Mouse (Mus musculus): ENCODE results near the gene Mettl25. TPM values are rescaled to one million over a fixed set of nuclear protein-coding genes. Genes with fewer than 3 reads are reported as not detected.

The Mettl25 gene
- polyA plus RNA-seq, 1 experiment from 2014 or later, result 13.1 TPM

- H3K9me3 ChIP-seq, result no peaks in the 10 kb centered on the region
- no peak overlapping the region for H3K4me3 ChIP-seq
- peaks cover 18% of the 10 kb centered on the region for H3K36me3 ChIP-seq (replicated peaks)
- no peaks in the 10 kb centered on the region for H3K27me3 ChIP-seq (replicated peaks; ENCODE audit: low read depth, poor library complexity, severe bottlenecking)
- no peak for DNase-seq (ENCODE audit: low spot score)
- H3K4me1 ChIP-seq, result no peaks in the 10 kb centered on the region
- H3K27ac ChIP-seq (replicated peaks), result no peak overlapping the region
- 87% methylated on average over 15 of the region's 15 CpGs for WGBS
Observed at GRCm38 (mm10) chr10:105793776-105794552, 47.2 kb downstream of the Mettl25 start.

DNA sequence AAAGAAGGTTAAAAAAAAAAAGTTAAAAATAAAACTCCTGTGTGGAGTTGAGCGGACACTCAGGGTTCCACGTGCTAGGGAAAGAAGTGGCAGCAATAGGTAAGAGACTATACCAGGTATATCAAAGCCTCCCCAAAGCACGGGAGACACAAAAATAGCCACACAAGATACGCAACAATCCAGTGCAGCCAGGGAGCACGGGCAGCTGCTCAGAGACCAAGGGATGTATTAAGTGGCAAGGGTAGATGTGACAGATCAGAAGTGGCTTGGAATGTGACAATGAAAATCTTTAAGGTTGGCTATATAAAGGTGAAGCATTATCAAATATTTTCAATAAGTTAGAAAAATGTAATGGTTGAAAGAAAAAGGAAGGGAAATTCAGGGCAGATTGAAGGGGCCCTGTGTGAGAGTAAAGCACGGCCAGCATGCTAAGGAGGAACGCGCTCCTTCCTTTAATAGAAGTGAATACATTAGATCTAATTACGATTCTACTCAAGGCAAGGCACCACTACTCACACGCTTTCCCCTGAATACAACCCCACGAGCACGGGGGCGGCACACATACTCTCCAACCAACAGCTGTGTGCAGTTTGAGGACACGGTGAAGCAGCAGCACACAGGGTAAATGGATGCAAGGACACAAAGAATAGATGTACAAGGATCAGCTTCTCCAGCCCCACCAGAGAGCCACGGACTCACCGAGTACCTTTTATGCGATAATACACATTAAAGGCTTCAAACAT, 52.3 kb downstream of the Mettl25 start:
- Histone ChIP-seq H3K4me3 (no peak overlapping the region), H3K4me1 (no peaks in the 10 kb centered on the region), H3K9me3 (no peaks in the 10 kb centered on the region), H3K27ac (replicated peaks) (no peak overlapping the region), H3K36me3 (replicated peaks) (0 out of 2 replicates have a peak, but pooled peaks cover 7% of the 10 kb centered on the region), H3K27me3 (replicated peaks; ENCODE audit: low read depth, poor library complexity, severe bottlenecking) (no peaks in the 10 kb centered on the region)
- DNase-seq (ENCODE audit: low spot score), result no peak
- WGBS, result 93% methylated on average over 17 of the region's 17 CpGs

DNA sequence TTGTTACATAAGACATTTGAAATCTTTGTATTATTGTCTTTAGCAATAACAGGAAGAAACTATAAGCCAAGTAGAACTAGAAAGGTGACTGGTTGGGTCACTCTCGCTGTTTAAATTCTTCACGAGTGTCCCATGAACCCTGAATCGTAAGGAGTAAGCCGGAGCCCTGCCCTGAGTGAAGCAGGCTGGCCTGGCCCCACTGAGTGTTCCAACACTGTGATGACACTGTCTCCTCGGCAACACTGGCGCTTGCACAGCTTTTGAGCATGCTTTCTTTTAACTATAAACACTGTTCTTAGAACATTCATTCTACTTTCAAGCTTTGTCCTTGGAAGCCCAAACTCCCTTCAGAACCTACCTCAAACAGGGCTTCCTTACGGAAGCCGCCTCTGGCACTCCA, 57.4 kb downstream of the Mettl25 start:
- DNase-seq (ENCODE audit: low spot score), result no peak

DNA sequence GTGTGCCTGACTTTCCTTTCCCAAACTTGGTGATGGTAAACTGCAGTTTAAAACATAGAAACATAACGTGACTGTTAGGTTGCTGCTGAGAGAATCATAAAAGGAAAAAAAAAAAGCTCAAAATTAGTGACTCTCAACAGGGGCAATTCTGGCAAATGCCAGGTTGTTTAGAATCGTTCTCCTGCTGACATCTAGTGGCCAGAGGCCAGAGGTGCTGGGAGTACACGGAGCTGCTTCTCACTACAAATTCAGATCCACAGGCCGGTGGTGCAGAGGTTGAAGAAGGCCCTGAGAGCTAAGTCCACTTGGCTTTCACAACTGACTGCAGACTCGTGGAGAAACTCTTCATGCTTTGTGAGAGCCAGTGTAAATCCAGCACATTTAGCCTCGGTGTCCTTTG, 66.8 kb downstream of the Mettl25 start:
- peak; percentile 69 for DNase-seq (ENCODE audit: low spot score)
- H3K4me1 ChIP-seq, result no peaks in the 10 kb centered on the region
- no peaks in the 10 kb centered on the region for H3K27me3 ChIP-seq (replicated peaks; ENCODE audit: low read depth, poor library complexity, severe bottlenecking)
- H3K9me3 ChIP-seq, result no peaks in the 10 kb centered on the region
- H3K4me3 ChIP-seq, result no peak overlapping the region
- H3K36me3 ChIP-seq (replicated peaks), result no peaks in the 10 kb centered on the region
- WGBS, result 19% methylated on average over 6 of the region's 6 CpGs
- H3K27ac ChIP-seq (replicated peaks), result no peak overlapping the region

More for the DNA sequence above, 57.4 kb downstream of the Mettl25 start:
- Histone ChIP-seq H3K4me1 (no peaks in the 10 kb centered on the region), H3K36me3 (replicated peaks) (no peaks in the 10 kb centered on the region), H3K27ac (replicated peaks) (no peak overlapping the region), H3K27me3 (replicated peaks; ENCODE audit: low read depth, poor library complexity, severe bottlenecking) (no peaks in the 10 kb centered on the region), H3K4me3 (no peak overlapping the region), H3K9me3 (no peaks in the 10 kb centered on the region)
- WGBS, result 92% methylated on average over 8 of the region's 8 CpGs

DNA sequence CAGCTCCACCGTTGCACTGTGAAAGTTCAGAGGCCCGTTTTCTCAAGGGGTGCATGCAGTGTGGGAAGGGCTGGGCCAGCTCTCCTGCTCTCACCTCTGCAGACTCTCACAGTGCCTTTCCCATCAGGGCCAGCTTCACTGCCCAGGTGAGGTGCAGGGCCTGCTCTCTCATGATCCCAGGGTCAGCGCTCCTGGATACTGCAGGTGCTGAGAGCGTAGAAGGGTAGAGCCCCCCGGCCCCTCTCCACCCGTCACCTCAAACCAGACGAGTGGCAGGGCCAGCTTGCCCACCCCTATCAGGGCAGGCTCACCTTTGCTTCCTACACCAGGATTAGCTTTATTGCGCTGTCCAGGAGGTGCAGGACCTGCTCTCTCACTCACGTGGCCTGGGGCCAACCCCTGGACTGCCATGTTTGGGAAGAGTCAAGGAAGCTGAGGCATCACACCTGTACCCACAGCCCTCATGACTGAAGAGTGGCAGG, 68.3 kb downstream of the Mettl25 start:
- H3K4me3 ChIP-seq, result no peak overlapping the region
- H3K27me3 ChIP-seq (replicated peaks; ENCODE audit: low read depth, poor library complexity, severe bottlenecking), result no peaks in the 10 kb centered on the region
- H3K36me3 ChIP-seq (replicated peaks), result no peaks in the 10 kb centered on the region
- no peak for DNase-seq (ENCODE audit: low spot score)
- H3K27ac ChIP-seq (replicated peaks), result no peak overlapping the region
- WGBS, result 85% methylated on average over 9 of the region's 9 CpGs
- no peaks in the 10 kb centered on the region for H3K9me3 ChIP-seq
- no peaks in the 10 kb centered on the region for H3K4me1 ChIP-seq

DNA sequence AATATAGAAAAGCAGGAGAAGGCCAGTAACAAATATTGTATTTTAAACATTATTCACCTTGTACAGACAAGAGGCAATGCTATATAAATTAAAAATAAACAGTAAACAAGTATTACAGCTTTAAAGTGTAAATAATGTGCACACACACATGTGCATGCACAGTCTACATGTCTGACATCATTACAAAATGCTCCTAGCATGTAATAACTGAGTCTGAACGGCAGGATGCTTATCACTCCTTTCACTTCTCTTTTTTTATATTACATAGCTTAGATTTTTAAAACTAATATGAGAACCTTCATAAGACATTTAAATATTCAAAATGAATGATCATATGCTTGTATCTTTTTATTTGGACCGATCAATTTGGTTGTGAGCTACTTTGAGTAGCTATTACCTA, 77.2 kb downstream of the Mettl25 start:
- DNase-seq (ENCODE audit: low spot score), result no peak
- Histone ChIP-seq H3K4me3 (no peak overlapping the region), H3K4me1 (no peaks in the 10 kb centered on the region), H3K9me3 (no peaks in the 10 kb centered on the region), H3K27me3 (replicated peaks; ENCODE audit: low read depth, poor library complexity, severe bottlenecking) (no peaks in the 10 kb centered on the region), H3K36me3 (replicated peaks) (no peaks in the 10 kb centered on the region), H3K27ac (replicated peaks) (no peak overlapping the region)
- WGBS, result 87% methylated on average over 2 of the region's 2 CpGs

DNA sequence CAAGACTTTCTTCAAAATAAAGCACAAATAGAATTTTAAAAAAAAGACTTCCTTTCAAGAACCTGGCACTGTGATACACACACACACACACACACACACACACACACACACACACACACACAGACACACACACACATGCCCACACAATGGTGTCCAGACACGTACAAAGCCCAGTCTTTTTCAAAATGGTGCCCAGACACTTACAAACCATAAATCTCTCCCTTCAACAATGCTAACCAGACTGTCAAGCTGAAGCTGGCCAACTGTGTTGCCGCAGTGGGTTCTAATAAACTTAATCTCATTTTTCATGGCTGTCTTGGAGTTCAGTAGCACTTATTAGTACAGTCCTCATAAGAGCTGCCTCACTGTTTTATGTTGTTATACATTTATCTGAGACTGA, 80.7 kb downstream of the Mettl25 start:
- H3K9me3 ChIP-seq, result no peaks in the 10 kb centered on the region
- no peaks in the 10 kb centered on the region for H3K4me1 ChIP-seq
- no peak for DNase-seq (ENCODE audit: low spot score)
- 84% methylated on average over 2 of the region's 2 CpGs for WGBS
- no peak overlapping the region for H3K27ac ChIP-seq (replicated peaks)
- H3K27me3 ChIP-seq (replicated peaks; ENCODE audit: low read depth, poor library complexity, severe bottlenecking), result no peaks in the 10 kb centered on the region
- no peak overlapping the region for H3K4me3 ChIP-seq
- no peaks in the 10 kb centered on the region for H3K36me3 ChIP-seq (replicated peaks)

DNA sequence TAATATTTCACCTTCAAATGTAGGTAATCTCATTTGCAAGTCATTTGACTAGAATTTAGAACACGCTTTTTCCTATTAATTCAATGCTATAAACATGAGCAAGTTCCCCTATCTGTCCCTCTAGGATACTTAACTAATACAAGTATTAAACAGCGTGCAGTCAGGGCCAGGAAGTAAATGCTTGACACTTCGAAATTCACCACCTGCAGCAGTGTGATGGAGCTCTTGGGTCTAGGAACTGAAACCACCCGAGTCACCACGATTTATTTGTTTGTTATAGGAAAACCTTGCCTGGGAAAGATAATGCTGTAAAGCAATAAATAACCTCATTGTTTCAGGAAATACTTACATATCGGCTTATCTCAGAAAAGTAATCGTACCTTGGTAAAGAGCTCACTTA, 81.1 kb downstream of the Mettl25 start:
- Histone ChIP-seq H3K4me3 (no peak overlapping the region), H3K27ac (replicated peaks) (no peak overlapping the region), H3K27me3 (replicated peaks; ENCODE audit: low read depth, poor library complexity, severe bottlenecking) (no peaks in the 10 kb centered on the region), H3K36me3 (replicated peaks) (no peaks in the 10 kb centered on the region), H3K9me3 (no peaks in the 10 kb centered on the region), H3K4me1 (no peaks in the 10 kb centered on the region)
- DNase-seq (ENCODE audit: low spot score), result no peak
- WGBS, result 90% methylated on average over 7 of the region's 7 CpGs

DNA sequence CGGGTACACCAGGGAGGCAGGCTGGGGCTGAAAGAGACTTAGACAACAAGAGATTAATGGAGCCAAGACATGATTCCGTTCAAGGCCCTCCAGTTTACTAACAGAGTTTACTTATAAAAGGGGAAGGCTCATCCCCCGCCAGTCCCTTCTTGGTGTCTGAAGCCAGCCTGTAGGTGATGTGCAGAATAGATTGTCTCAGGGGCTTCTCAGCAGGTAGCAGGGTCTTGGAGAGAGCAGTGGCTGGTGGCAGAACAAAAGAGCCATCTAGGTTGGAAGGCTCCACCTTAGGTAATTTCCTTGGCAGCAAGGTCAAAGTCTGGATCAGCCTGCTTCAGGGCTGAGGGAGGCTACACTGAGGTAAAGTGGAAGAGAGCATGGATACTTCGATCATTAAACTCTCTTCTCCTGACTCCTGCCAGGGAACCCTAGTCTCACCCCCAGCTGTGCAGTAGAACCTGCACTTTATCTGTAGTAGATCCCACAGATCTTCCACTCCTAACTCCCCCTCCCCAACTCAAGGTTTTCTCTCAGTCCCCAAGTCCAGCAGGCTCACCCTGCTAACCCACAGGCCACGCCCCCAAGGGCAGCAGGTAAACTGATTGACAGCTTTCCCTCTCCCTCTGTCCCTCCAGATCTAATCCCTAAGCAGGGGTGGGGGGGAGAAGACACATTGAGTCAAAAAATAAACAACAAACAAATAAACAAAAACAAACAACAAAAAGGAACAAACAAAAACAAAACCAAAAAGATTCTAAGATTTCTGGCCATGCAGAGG, 87.2 kb downstream of the Mettl25 start:
- Histone ChIP-seq H3K4me3 (no peak overlapping the region), H3K36me3 (replicated peaks) (no peaks in the 10 kb centered on the region), H3K27me3 (replicated peaks; ENCODE audit: low read depth, poor library complexity, severe bottlenecking) (no peaks in the 10 kb centered on the region), H3K4me1 (no peaks in the 10 kb centered on the region), H3K9me3 (no peaks in the 10 kb centered on the region), H3K27ac (replicated peaks) (no peak overlapping the region)
- WGBS, result 82% methylated on average over 5 of the region's 5 CpGs
- no peak for DNase-seq (ENCODE audit: low spot score)

DNA sequence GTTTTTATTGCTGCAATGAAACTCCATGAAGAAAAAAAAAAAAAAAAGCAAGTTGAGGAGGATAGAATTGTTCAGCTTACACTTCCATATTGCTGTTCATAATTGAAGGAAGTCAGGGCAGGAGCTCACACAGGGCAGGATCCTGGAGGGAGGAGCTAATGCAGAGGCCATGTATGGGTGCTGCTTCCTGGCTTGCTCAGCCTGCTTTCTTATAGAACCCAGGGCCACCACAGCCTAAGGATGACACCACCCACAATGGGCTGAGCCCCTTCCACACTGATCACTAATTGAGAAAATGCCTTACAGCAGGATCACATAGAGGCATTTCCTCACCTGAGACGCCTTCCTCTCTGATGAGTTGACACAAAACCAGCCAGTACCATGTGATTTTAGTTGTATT, 95.2 kb downstream of the Mettl25 start:
- H3K4me3 ChIP-seq, result no peak overlapping the region
- H3K27ac ChIP-seq (replicated peaks), result no peak overlapping the region
- H3K36me3 ChIP-seq (replicated peaks), result no peaks in the 10 kb centered on the region
- DNase-seq (ENCODE audit: low spot score), result no peak
- H3K27me3 ChIP-seq (replicated peaks; ENCODE audit: low read depth, poor library complexity, severe bottlenecking), result no peaks in the 10 kb centered on the region
- 87% methylated on average over 1 of the region's 1 CpGs for WGBS
- H3K9me3 ChIP-seq, result no peaks in the 10 kb centered on the region
- no peaks in the 10 kb centered on the region for H3K4me1 ChIP-seq

DNA sequence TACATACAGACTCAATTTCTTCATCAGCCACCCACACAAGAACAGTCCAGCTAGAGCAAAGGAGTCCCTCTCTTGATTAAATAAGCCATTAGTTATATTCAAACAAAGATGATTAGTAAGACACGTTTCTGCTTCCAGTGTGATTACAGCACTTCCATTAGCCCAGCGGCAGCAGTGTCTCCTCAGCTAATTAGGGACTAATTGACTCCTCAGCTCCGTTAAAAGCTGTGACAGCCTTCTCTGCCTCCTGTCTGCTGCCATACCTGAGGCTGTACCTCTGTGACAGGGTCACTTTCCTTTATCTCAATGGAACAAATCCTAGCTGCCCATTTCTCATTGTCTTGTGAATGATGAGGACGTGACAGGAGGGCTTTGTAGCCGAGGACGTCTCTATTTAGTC, 99.4 kb downstream of the Mettl25 start:
- 67% methylated on average over 6 of the region's 6 CpGs for WGBS
- Histone ChIP-seq H3K9me3 (no peaks in the 10 kb centered on the region), H3K27me3 (replicated peaks; ENCODE audit: low read depth, poor library complexity, severe bottlenecking) (no peaks in the 10 kb centered on the region), H3K4me3 (no peak overlapping the region), H3K4me1 (no peaks in the 10 kb centered on the region), H3K36me3 (replicated peaks) (no peaks in the 10 kb centered on the region), H3K27ac (replicated peaks) (no peak overlapping the region)
- no peak for DNase-seq (ENCODE audit: low spot score)

DNA sequence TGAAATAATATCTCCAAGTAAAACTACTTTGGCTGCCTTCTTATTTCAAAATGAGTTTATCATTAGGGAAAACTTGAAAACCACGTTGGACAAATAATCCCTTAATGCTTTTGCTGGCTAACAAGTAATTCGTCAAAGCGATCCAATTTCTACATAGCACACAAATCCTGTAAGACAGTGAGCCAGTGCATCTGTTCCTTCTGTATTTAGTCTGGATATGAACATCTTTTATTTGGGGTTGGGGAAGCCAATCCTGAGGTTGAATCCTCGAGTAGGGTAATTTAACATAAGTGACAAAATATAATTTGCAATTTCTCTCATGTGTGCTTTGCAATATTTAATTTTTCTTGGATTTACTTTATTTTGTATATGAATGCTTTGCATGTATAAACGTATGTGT, 102.2 kb downstream of the Mettl25 start:
- Histone ChIP-seq H3K27ac (replicated peaks) (no peak overlapping the region), H3K36me3 (replicated peaks) (no peaks in the 10 kb centered on the region), H3K9me3 (no peaks in the 10 kb centered on the region), H3K27me3 (replicated peaks; ENCODE audit: low read depth, poor library complexity, severe bottlenecking) (no peaks in the 10 kb centered on the region), H3K4me1 (no peaks in the 10 kb centered on the region), H3K4me3 (no peak overlapping the region)
- no peak for DNase-seq (ENCODE audit: low spot score)
- WGBS, result 81% methylated on average over 5 of the region's 5 CpGs
